8 mouse cellular contexts compared by ENCODE assay signal in genomic region chr19:59344304-59344711, GRCm38 (mm10). TPM values are rescaled to one million over a fixed set of nuclear protein-coding genes. Genes with fewer than 3 reads are reported as not detected.
DNase-seq lines count a peak whose midpoint lies in the region; ATAC-seq lines count a peak whose summit lies in the region.

No protein-coding gene starts in this region.

- DNase-seq in CD4-positive helper T cell, adult 2 months (ENCODE audit: low read depth, low spot score), result peak; percentile 60
- DNase-seq in adrenal gland, adult (ENCODE audit: inconsistent age in 2 of 2, low spot score in 1 of 2), result peak; percentile 38 to 77
- DNase-seq in embryonic facial prominence, embryonic 14.5 days (ENCODE audit: low spot score), result peak; percentile 22
- peak; percentile 17 to 32 for DNase-seq in layer of hippocampus, postnatal 10 days (ENCODE audit: low spot score in 2 of 2)
- peak; percentile 59 for DNase-seq in lung, postnatal 36 days
- DNase-seq in right cerebral cortex, adult 18-20 months, result peak; percentile 23
- peak; percentile 63 for DNase-seq in thymus, postnatal 4 days

- no peak for ATAC-seq in embryonic facial prominence, embryonic 14.5 days (ENCODE audit: low read depth)
- ATAC-seq in hematopoietic stem cell, adult 5-6 weeks (replicated peaks in 1 of 2; ENCODE audit: insufficient read depth in 1 of 2, low FRiP score in 2 of 2, low TSS enrichment in 1 of 2, low read depth in 1 of 2, poor library complexity in 2 of 2, severe bottlenecking in 2 of 2), result peak; percentile 55 to 57; a peak in 3 of 4 replicates

- no peaks in the 10 kb centered on the region for H3K36me3 ChIP-seq in embryonic facial prominence, embryonic 14.5 days (ENCODE audit: control insufficient read depth, insufficient read depth, low read length)

- H3K27ac ChIP-seq in embryonic facial prominence, embryonic 14.5 days (replicated peaks; ENCODE audit: low read depth, low read length), result no peak overlapping the region

- WGBS in embryonic facial prominence, embryonic 14.5 days, result 0% methylated on average over 14 of the region's 14 CpGs

- H3K4me2 ChIP-seq in embryonic facial prominence, embryonic 14.5 days (ENCODE audit: low read depth, low read length), result peak overlapping the region; percentile 98

- H3K4me3 ChIP-seq in embryonic facial prominence, embryonic 14.5 days (ENCODE audit: low read depth, low read length), result peak overlapping the region; percentile 95

- H3K4me1 ChIP-seq in embryonic facial prominence, embryonic 14.5 days (ENCODE audit: control insufficient read depth, insufficient read depth, low read length), result peaks cover 29% of the 10 kb centered on the region

- no peaks in the 10 kb centered on the region for H3K27me3 ChIP-seq in embryonic facial prominence, embryonic 14.5 days (replicated peaks; ENCODE audit: control insufficient read depth, insufficient read depth, low read length)

- no peaks in the 10 kb centered on the region for H3K9me3 ChIP-seq in embryonic facial prominence, embryonic 14.5 days (ENCODE audit: control insufficient read depth, low read length)

- H3K9ac ChIP-seq in embryonic facial prominence, embryonic 14.5 days (ENCODE audit: low read depth, low read length), result peak overlapping the region; percentile 89

RNA-seq across cellular contexts. Expression of gene Pdzd8, which starts 1.3 kb away (rescaled TPM):
- 15.1 and 15.7 TPM in 2 replicates for polyA plus RNA-seq in embryonic facial prominence, embryonic 14.5 days (2014; fragmentation: Nextera tagmentation; extraction: Ambion mirVana)
- 50.5 and 65.5 TPM in 2 replicates for total RNA-seq in hematopoietic stem cell, adult 5-6 weeks (2017)
- total RNA-seq in layer of hippocampus, postnatal 10 days (2021), result 10 to 100 TPM; 51.8 to 52.5 TPM

RNA-seq across cellular contexts. Expression of gene Rps12-ps3, which starts 22.2 kb away (rescaled TPM):
- 31.0 and 42.8 TPM in 2 replicates for polyA plus RNA-seq in embryonic facial prominence, embryonic 14.5 days (2014; fragmentation: Nextera tagmentation; extraction: Ambion mirVana)
- total RNA-seq in hematopoietic stem cell, adult 5-6 weeks (2017), result 623 and 738 TPM in 2 replicates
- 100 to 1,000 TPM; 422 to 439 TPM for total RNA-seq in layer of hippocampus, postnatal 10 days (2021)
